Mouse (Mus musculus): ENCODE results near the gene Cux1. TPM values are rescaled to one million over a fixed set of nuclear protein-coding genes. Genes with fewer than 3 reads are reported as not detected.

Gene Cux1
- polyA plus RNA-seq, 1 experiment: 126 TPM

DNA sequence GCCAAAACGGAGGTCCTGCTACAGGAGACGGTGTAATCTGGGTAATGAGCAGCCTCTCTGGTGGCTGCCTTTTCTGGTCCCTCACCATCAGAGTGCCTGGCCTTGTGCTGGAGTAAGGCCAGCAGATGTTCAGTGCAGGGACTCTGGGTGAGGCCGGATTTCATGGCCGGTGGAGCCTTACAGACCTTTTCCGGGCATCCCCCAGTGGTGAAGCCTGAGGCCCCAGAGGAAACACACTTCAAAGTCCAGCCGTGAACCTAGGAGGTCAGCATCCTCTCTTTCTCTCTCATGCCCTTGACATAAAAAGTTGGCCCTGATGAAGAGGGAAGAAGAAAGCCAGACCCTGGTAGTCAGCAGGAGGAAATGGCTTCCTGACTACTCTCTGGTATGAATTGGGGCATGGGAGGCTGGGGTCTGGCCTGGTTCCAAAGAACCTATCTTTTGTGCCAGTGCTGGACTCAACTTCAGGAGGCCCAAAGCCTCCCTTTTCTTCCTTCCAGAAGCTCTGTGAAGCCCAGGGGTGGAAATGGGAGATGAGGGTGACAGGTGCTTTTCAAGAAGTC is 138.7 kb downstream of the Cux1 start:
- TF ChIP-seq POLR2A (IDR thresholded peaks at IDR 0.05; ENCODE audit: low read depth, low read length): no peak
- no peak for TF ChIP-seq CTCF (conservative IDR thresholded peaks at IDR 0.05; ENCODE audit: insufficient read depth, insufficient read length, low read depth, low read length)
- H3K36me3 ChIP-seq (ENCODE audit: control insufficient read depth, insufficient read depth, low read length): no peaks in the 10 kb centered on the region
- peak overlapping the region; percentile 32; the same call in 1 of the 2 replicates for H3K27ac ChIP-seq (ENCODE audit: insufficient read depth, low read depth, low read length)
- H3K4me1 ChIP-seq (ENCODE audit: control insufficient read depth, insufficient read depth, low read length): peaks cover 43% of the 10 kb centered on the region
- H3K4me3 ChIP-seq (ENCODE audit: insufficient read depth, low read depth, low read length): no peak overlapping the region
- no peaks in the 10 kb centered on the region for H3K27me3 ChIP-seq (replicated peaks; ENCODE audit: control insufficient read depth, insufficient read depth, low read length)
- DNase-seq: peak; percentile 72
- WGBS: 18% methylated on average over 6 of the region's 6 CpGs

GRCm38 (mm10) chr5:136427772-136428497 is 139.4 kb downstream of the Cux1 start:
- no peaks in the 10 kb centered on the region for H3K27me3 ChIP-seq (replicated peaks; ENCODE audit: control insufficient read depth, insufficient read depth, low read length)
- peak overlapping the region; percentile 32 for H3K27ac ChIP-seq (ENCODE audit: insufficient read depth, low read depth, low read length)
- 30% methylated on average over 13 of the region's 13 CpGs for WGBS
- no peak overlapping the region for H3K4me3 ChIP-seq (ENCODE audit: insufficient read depth, low read depth, low read length)
- peaks cover 46% of the 10 kb centered on the region for H3K4me1 ChIP-seq (ENCODE audit: control insufficient read depth, insufficient read depth, low read length)
- H3K36me3 ChIP-seq (ENCODE audit: control insufficient read depth, insufficient read depth, low read length): no peaks in the 10 kb centered on the region
- TF ChIP-seq POLR2A (IDR thresholded peaks at IDR 0.05; ENCODE audit: low read depth, low read length): no peak
- no peak for TF ChIP-seq CTCF (conservative IDR thresholded peaks at IDR 0.05; ENCODE audit: insufficient read depth, insufficient read length, low read depth, low read length)
- peak; percentile 77 for DNase-seq

GRCm38 (mm10) chr5:136427121-136427771 is 140.0 kb downstream of the Cux1 start:
- 44% methylated on average over 4 of the region's 4 CpGs for WGBS
- TF ChIP-seq CTCF (conservative IDR thresholded peaks at IDR 0.05; ENCODE audit: insufficient read depth, insufficient read length, low read depth, low read length): no peak

DNA sequence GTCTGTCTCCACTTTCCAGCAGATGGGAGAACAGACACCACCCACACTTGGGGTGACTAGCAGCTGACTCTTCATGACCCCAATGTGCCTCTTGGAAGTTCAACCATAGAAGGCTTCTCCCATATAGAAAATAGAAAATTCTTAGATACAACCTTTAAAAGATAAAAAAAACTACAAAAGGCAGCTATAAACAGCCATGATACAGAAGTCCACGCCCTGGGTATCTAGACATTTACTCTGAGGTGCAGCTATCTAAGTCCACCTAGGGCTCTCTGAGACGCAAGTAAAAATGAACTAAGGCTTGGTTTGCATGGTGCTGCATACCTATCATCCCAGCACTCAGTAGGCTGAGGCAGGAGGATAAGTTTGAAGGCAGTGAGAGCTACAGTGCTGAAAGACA is 144.3 kb downstream of the Cux1 start:
- TF ChIP-seq CTCF (conservative IDR thresholded peaks at IDR 0.05; ENCODE audit: insufficient read depth, insufficient read length, low read depth, low read length) (no peak), POLR2A (IDR thresholded peaks at IDR 0.05; ENCODE audit: low read depth, low read length) (no peak)
- Histone ChIP-seq H3K4me1 (ENCODE audit: control insufficient read depth, insufficient read depth, low read length) (peaks cover 34% of the 10 kb centered on the region), H3K27me3 (replicated peaks; ENCODE audit: control insufficient read depth, insufficient read depth, low read length) (no peaks in the 10 kb centered on the region), H3K27ac (ENCODE audit: insufficient read depth, low read depth, low read length) (no peak overlapping the region), H3K4me3 (ENCODE audit: insufficient read depth, low read depth, low read length) (no peak overlapping the region), H3K36me3 (ENCODE audit: control insufficient read depth, insufficient read depth, low read length) (no peaks in the 10 kb centered on the region)
- DNase-seq: no peak
- WGBS: 96% methylated on average over 2 of the region's 2 CpGs

More at GRCm38 (mm10) chr5:136427121-136427771, 140.0 kb downstream of the Cux1 start:
- Histone ChIP-seq H3K27ac (ENCODE audit: insufficient read depth, low read depth, low read length) (peak overlapping the region; percentile 10), H3K4me3 (ENCODE audit: insufficient read depth, low read depth, low read length) (no peak overlapping the region), H3K4me1 (ENCODE audit: control insufficient read depth, insufficient read depth, low read length) (peaks cover 46% of the 10 kb centered on the region), H3K36me3 (ENCODE audit: control insufficient read depth, insufficient read depth, low read length) (no peaks in the 10 kb centered on the region), H3K27me3 (replicated peaks; ENCODE audit: control insufficient read depth, insufficient read depth, low read length) (no peaks in the 10 kb centered on the region)
- DNase-seq: peak; percentile 50

DNA sequence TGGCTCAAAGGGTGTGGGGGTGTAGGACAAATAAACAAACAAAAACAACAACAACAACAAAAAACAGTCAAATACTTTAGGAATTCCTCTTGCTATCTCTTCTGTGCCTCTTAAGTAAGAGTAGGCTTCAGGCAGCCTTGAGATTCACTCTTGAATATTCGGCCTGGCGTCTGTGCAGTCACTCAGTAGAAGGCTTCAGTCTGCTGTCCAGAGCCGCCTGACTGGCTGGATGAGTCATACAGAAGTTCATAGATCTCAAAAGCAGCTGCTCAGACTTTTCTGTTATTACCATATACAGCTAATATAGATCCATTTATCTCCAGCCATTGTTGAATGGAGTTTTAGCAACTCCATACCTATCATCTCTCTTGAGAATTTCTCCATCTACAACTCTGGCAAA is 145.4 kb downstream of the Cux1 start:
- no peak overlapping the region for H3K27ac ChIP-seq (ENCODE audit: insufficient read depth, low read depth, low read length)
- no peaks in the 10 kb centered on the region for H3K27me3 ChIP-seq (replicated peaks; ENCODE audit: control insufficient read depth, insufficient read depth, low read length)
- TF ChIP-seq POLR2A (IDR thresholded peaks at IDR 0.05; ENCODE audit: low read depth, low read length) (no peak), CTCF (conservative IDR thresholded peaks at IDR 0.05; ENCODE audit: insufficient read depth, insufficient read length, low read depth, low read length) (no peak)
- WGBS: 72% methylated on average over 3 of the region's 3 CpGs
- no peak for DNase-seq
- H3K4me3 ChIP-seq (ENCODE audit: insufficient read depth, low read depth, low read length): no peak overlapping the region
- peaks cover 24% of the 10 kb centered on the region for H3K4me1 ChIP-seq (ENCODE audit: control insufficient read depth, insufficient read depth, low read length)
- no peaks in the 10 kb centered on the region for H3K36me3 ChIP-seq (ENCODE audit: control insufficient read depth, insufficient read depth, low read length)

GRCm38 (mm10) chr5:136421316-136421715 is 146.0 kb downstream of the Cux1 start:
- Histone ChIP-seq H3K27ac (ENCODE audit: insufficient read depth, low read depth, low read length) (no peak overlapping the region), H3K27me3 (replicated peaks; ENCODE audit: control insufficient read depth, insufficient read depth, low read length) (no peaks in the 10 kb centered on the region), H3K36me3 (ENCODE audit: control insufficient read depth, insufficient read depth, low read length) (no peaks in the 10 kb centered on the region), H3K4me3 (ENCODE audit: insufficient read depth, low read depth, low read length) (no peak overlapping the region), H3K4me1 (ENCODE audit: control insufficient read depth, insufficient read depth, low read length) (peaks cover 18% of the 10 kb centered on the region; the same call in 1 of the 2 replicates)
- TF ChIP-seq CTCF (conservative IDR thresholded peaks at IDR 0.05; ENCODE audit: insufficient read depth, insufficient read length, low read depth, low read length) (no peak), POLR2A (IDR thresholded peaks at IDR 0.05; ENCODE audit: low read depth, low read length) (no peak)
- DNase-seq: no peak
- 94% methylated on average over 3 of the region's 3 CpGs for WGBS

GRCm38 (mm10) chr5:136420342-136420741 is 146.9 kb downstream of the Cux1 start:
- H3K4me1 ChIP-seq (ENCODE audit: control insufficient read depth, insufficient read depth, low read length): peaks cover 16% of the 10 kb centered on the region; the same call in 1 of the 2 replicates
- H3K36me3 ChIP-seq (ENCODE audit: control insufficient read depth, insufficient read depth, low read length): no peaks in the 10 kb centered on the region
- 89% methylated on average over 3 of the region's 3 CpGs for WGBS
- no peak overlapping the region for H3K27ac ChIP-seq (ENCODE audit: insufficient read depth, low read depth, low read length)
- no peak for DNase-seq
- no peaks in the 10 kb centered on the region for H3K27me3 ChIP-seq (replicated peaks; ENCODE audit: control insufficient read depth, insufficient read depth, low read length)
- TF ChIP-seq CTCF (conservative IDR thresholded peaks at IDR 0.05; ENCODE audit: insufficient read depth, insufficient read length, low read depth, low read length): no peak
- H3K4me3 ChIP-seq (ENCODE audit: insufficient read depth, low read depth, low read length): no peak overlapping the region
